Mouse (Mus musculus) macrophage (primary cell): ENCODE results near the gene Cntnap1. TPM values are rescaled to one million over a fixed set of nuclear protein-coding genes. Genes with fewer than 3 reads are reported as not detected.
A peak's percentile ranks its signal among the peaks of the same experiment; 100 is the strongest.
"Not testable (repeated sequence)": the region's sequence is repeated elsewhere in the genome, so short reads cannot be mapped to it uniquely, and the experiment has no call there.

Experiments
- H3K27ac ChIP-seq: fragments of 350-480 bp; formaldehyde crosslinking; 2 replicates; pipeline ENCODE4 v1.9.0; 2021
- H3K36me3 ChIP-seq: fragments of 350-480 bp; formaldehyde crosslinking; 2 replicates; pipeline ENCODE4 v1.9.0; 2021; ENCODE audit errors: inconsistent target
- H3K4me3 ChIP-seq: fragments of 350-480 bp; formaldehyde crosslinking; 2 replicates; pipeline ENCODE4 v1.9.0; 2021; ENCODE audit errors: inconsistent target
- H3K79me2 ChIP-seq: fragments of 350-480 bp; formaldehyde crosslinking; 2 replicates; pipeline ENCODE4 v1.9.0; 2021; ENCODE audit errors: inconsistent target
- WGBS: methylation state at CpG from one replicate; pipeline ENCODE4 v1.1.7; 2026; ENCODE audit warnings: inconsistent platforms; ENCODE audit not compliant: missing documents; 5-methylcytosine and 5-hydroxymethylcytosine counted together
- polyA plus RNA-seq: library from polyadenylated mRNA; stranded (reverse); fragments of 250-400 nt; gene quantifications from 3 replicates; pipeline ENCODE4 v1.2.4, GENCODE M21; 2018; ENCODE audit warnings: inconsistent platforms

The Cntnap1 gene
- polyA plus RNA-seq, 1 experiment from 2014 or later = 0.17 TPM

DNA sequence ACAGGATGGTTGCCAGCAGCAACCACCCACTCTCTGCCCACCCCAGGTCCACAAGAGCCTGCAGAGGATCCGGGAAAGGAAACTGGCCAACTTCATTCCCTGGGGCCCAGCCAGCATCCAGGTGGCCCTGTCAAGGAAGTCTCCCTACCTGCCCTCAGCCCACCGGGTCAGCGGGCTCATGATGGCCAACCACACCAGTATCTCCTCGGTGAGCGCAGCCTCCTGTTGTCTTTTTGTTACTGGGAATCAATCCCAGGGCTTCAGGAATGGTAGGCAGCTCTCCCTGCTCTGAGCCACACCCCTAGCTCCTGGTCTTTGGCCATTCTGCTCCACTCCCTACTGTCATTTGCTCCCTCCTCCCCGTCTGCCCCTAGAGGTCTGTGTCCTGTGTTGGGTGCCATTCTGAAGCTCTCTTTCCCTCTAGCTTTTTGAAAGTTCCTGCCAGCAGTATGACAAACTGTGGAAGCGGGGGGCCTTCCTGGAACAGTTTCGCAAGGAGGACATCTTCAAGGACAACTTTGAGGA, 9.3 kb upstream of the Cntnap1 start:
- not testable (repeated sequence) for H3K4me3 ChIP-seq, H3K36me3 ChIP-seq, H3K27ac ChIP-seq, H3K79me2 ChIP-seq
- WGBS = 89% methylated on average over 4 of the region's 8 CpGs

GRCm38 (mm10) chr11:101161551-101161950, 8.8 kb upstream of the Cntnap1 start:
- H3K79me2 ChIP-seq = no peaks in the 10 kb centered on the region
- no peak overlapping the region for H3K27ac ChIP-seq
- no peaks in the 10 kb centered on the region for H3K36me3 ChIP-seq
- WGBS = 92% methylated on average over 13 of the region's 15 CpGs
- H3K4me3 ChIP-seq = no peak overlapping the region

DNA sequence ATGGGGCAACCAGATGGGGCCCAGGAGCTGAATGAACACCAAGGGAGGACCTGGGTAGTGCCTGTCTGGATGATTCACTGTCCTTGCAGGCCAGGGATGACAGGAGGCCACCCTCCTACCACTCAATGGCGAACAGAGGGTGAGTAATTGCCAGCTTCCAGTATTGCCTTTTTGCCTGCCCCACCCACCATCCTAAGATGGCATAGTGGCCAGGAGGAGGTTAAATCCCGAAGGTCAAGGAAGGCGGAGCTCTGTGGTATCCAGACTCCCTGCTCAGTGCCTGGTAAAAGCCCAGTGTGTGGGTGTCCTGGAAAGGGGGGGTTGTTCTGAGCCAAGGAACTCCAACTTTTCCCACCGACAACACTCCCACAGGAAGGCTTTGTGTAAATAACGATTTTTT, 8.0 kb upstream of the Cntnap1 start:
- Histone ChIP-seq H3K36me3 (0 out of 2 replicates have a peak, but pooled peaks cover under 1% of the 10 kb centered on the region), H3K4me3 (no peak overlapping the region), H3K27ac (no peak overlapping the region), H3K79me2 (no peaks in the 10 kb centered on the region)
- 93% methylated on average over 4 of the region's 5 CpGs for WGBS

DNA sequence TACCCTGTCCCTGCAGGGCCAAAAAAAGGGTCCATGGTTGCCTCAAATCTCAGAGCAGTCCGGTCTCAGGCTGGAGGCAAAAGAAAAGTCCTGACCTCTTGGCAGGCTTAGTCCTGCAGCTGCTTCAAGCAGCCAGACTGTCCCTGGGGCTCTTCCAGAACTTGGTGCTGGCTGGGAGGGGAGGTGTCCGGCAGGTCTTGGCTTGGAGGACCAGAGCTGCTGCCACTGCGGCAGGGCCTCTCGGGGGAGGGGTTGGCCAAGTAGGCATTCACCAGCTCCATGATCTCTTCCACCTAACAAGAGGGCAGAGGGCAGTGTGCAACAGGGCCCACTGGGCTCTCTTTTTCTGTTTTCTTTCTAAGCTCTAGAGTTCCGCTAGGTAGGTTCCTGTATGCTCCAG, 7.6 kb upstream of the Cntnap1 start:
- Histone ChIP-seq H3K27ac (no peak overlapping the region), H3K79me2 (no peaks in the 10 kb centered on the region), H3K4me3 (no peak overlapping the region), H3K36me3 (0 out of 2 replicates have a peak, but pooled peaks cover 5% of the 10 kb centered on the region)
- WGBS = 92% methylated on average over 5 of the region's 5 CpGs

DNA sequence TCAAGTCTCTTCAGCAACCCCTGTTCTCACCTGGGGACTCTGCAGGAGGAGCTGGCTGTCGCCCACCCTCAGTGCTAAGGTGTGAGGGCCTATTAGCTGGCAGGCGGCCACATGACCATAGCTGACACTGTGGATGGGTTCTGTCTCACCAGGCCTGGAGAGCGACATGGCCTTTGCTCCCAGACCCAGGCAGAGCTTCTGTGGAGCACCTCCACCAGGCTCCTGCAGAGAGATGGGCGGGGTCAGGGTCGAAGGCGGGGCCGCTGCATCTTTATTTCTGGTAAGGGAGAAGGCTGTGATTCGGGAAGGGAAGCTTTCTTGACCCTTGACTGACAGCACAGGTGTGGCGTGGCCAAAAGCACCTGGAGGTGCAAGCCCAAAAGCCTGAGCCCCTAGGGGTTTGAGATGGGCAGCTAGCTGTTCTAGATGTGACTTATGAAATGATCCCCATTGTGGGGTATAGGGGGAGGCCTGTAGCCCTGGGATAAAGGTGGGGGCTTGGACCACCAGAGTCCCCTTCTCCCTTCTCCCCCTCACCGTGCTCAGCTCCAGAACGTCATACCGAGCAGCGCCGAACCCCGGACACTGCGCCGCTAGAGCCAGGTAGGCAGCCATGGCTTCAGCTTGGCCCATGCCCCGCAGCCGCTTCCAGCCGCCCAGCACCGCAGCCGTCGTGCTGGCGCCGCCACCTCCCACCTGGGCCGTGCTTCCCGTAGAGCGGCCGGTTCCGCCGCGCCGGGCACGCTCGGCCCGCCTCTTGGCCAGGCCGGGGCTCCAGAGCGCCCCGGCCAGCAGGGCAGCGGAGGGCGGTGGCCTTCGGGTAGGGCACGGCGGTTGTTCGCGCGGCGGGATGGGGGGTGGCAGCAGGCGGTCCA, 6.6 kb upstream of the Cntnap1 start:
- Histone ChIP-seq H3K27ac (no peak overlapping the region), H3K36me3 (0 out of 2 replicates have a peak, but pooled peaks cover 7% of the 10 kb centered on the region), H3K4me3 (no peak overlapping the region), H3K79me2 (no peaks in the 10 kb centered on the region)
- WGBS = 49% methylated on average over 34 of the region's 49 CpGs

- no peaks in the 10 kb centered on the region for H3K79me2 ChIP-seq
- H3K36me3 ChIP-seq = 0 out of 2 replicates have a peak, but pooled peaks cover 7% of the 10 kb centered on the region
- no peak overlapping the region for H3K4me3 ChIP-seq
- 47% methylated on average over 21 of the region's 21 CpGs for WGBS
- H3K27ac ChIP-seq = no peak overlapping the region
Measured at GRCm38 (mm10) chr11:101164351-101164665, 6.0 kb upstream of the Cntnap1 start.

DNA sequence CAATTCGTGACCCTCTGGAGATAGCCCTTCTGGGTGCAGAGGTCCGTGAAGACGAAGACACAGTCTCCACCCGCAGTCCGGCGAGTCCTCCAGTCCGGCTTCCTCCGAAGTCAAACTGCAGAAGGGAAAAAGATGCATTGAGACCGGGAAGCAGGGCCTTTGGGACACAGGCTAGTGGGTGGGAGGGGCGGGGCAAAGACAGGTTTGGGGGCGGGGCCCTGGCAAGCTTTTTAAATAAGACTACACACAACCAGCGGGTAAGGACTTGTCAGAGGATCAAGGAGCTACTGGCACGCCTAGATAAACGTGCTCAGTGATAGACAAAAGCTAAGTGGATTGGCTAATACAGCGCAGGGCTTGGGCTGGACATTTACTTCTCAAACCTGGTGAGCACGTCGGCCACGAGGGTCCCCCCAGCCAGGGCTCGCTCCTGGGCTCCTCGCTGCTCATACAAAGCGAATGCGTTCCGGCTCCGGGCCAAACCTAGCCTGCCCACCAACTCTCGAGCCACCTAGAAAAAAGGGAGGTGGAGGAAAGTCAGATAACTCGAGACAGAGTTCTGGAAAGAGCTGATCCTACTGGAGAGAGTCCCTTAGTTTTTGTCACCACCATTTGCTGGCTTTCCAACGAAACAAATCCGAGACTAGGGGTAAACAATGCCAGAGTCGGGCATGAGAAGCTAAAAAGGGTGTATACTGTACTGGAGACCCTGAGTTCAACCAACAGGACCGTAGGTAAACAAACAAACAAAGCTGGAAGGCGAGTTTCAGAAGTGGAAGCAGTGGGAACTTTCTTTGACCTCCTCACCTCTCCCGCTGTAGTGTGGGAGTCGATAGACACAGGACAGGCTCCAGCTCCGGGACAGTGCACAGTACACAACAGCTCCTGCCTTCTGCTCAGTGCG, 5.4 kb upstream of the Cntnap1 start:
- no peak overlapping the region for H3K4me3 ChIP-seq
- 0 out of 2 replicates have a peak, but pooled peaks cover 7% of the 10 kb centered on the region for H3K36me3 ChIP-seq
- H3K79me2 ChIP-seq = no peaks in the 10 kb centered on the region; the same call in 1 of the 2 replicates
- WGBS = 55% methylated on average over 35 of the region's 35 CpGs
- no peak overlapping the region for H3K27ac ChIP-seq

- no peak overlapping the region for H3K27ac ChIP-seq
- H3K79me2 ChIP-seq = no peaks in the 10 kb centered on the region; the same call in 1 of the 2 replicates
- H3K36me3 ChIP-seq = 0 out of 2 replicates have a peak, but pooled peaks cover 7% of the 10 kb centered on the region
- no peak overlapping the region for H3K4me3 ChIP-seq
- whole genome bisulfite sequencing = 78% methylated on average over 14 of the region's 14 CpGs
Measured at GRCm38 (mm10) chr11:101166357-101166756, 4.0 kb upstream of the Cntnap1 start.

DNA sequence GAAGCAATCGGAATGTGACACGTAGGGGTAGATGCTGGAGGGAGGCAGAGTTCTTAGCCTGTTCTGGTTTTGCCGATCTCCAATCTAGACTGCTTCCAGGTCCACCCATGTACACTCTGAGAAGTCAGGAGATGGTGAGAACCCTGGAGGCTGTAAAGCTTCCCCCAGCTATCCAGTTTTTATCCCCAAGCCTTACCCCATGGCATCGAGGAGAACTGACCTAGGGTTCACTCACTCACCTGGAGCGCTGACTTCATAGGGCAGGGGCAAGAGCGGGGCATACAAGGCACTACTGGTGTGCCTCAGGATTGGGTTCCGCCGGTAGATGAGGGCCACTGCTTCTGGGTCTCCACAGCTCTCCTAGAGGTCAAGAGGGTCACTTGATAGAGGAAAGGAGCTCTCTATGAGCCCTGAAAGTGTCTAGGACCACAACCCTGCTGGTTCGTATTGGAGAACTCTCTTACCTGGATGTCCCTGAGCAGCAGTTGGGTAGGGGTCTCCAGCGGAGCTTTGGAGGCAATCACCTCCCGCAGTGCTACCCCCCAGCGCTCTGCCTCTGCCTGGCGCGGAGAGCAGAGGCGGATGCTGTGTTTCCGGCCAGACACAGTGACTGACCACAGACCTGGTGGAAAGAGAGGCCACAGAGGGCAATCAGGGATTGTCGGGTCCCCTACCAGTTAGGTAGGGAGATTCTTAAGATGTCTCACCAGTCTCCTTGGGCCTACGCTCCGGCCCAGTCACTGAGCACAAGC, 2.9 kb upstream of the Cntnap1 start:
- Histone ChIP-seq H3K4me3 (no peak overlapping the region), H3K36me3 (0 out of 2 replicates have a peak, but pooled peaks cover 7% of the 10 kb centered on the region), H3K27ac (no peak overlapping the region), H3K79me2 (no peaks in the 10 kb centered on the region; the same call in 1 of the 2 replicates)
- whole genome bisulfite sequencing = 66% methylated on average over 19 of the region's 19 CpGs

DNA sequence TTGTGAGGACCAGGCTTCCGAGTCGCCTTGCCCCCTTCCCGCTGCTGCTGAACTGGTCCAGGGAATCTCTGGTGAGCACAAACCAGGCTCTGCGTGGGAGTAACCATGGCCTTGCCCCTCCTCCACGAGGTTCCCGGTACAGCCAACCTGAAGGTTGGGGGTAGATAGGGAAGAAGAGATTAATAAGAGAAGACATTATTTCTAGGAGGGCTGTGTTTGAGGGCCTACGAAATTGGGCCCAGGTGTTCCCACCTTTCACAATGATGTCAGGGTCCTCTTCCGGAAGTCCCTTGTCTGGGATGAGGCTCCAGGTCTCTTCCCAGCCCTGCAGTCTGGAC, 2.4 kb upstream of the Cntnap1 start:
- Histone ChIP-seq H3K4me3 (no peak overlapping the region), H3K27ac (no peak overlapping the region), H3K79me2 (no peaks in the 10 kb centered on the region; the same call in 1 of the 2 replicates), H3K36me3 (0 out of 2 replicates have a peak, but pooled peaks cover 7% of the 10 kb centered on the region)
- WGBS = 61% methylated on average over 8 of the region's 8 CpGs

DNA sequence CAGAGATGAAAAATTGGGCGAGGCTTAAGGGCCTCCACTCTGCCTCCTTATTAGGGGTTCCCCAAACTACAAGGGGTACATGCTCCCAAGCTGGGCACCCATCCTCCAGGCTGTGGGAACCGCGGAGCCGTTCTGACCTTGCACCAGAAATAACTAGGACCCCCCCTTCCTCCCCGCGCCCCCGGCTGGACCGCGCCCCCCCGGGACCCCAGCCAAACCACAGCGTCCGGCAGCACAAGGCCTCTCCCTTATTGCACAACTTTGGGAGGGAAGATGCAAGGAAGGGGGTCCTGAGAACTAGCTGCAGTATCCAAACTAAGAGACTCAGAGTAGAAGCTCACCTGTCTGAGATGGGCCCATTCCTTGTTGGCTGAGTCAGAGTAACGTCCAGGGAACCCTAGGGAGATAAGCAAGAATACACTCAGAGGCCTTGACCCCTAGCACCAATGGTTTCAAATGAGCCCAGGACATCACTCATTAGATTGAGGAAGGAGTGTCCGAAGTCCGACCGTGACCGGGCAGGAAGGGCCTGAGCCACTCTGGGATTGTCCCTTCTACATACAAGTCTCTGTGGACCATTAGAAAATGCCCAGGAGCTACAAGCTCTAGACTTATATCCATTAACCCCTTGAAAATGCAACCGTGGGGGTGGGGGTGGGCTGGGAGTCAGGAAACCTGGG, 1.9 kb upstream of the Cntnap1 start:
- 0 out of 2 replicates have a peak, but pooled peaks cover 7% of the 10 kb centered on the region for H3K36me3 ChIP-seq
- H3K27ac ChIP-seq = no peak overlapping the region
- no peak overlapping the region for H3K4me3 ChIP-seq
- WGBS = 39% methylated on average over 10 of the region's 18 CpGs
- no peaks in the 10 kb centered on the region; the same call in 1 of the 2 replicates for H3K79me2 ChIP-seq

- peak overlapping the region; percentile 74; the same call in 1 of the 2 replicates for H3K4me3 ChIP-seq
- H3K79me2 ChIP-seq = no peaks in the 10 kb centered on the region; the same call in 1 of the 2 replicates
- no peak overlapping the region for H3K27ac ChIP-seq
- WGBS = 42% methylated on average over 12 of the region's 17 CpGs
- H3K36me3 ChIP-seq = 0 out of 2 replicates have a peak, but pooled peaks cover 7% of the 10 kb centered on the region
Measured at GRCm38 (mm10) chr11:101169301-101170107, 819 bp upstream of the Cntnap1 start.
